ENCODE assay signal across 20 mouse cellular contexts in the genomic region with DNA sequence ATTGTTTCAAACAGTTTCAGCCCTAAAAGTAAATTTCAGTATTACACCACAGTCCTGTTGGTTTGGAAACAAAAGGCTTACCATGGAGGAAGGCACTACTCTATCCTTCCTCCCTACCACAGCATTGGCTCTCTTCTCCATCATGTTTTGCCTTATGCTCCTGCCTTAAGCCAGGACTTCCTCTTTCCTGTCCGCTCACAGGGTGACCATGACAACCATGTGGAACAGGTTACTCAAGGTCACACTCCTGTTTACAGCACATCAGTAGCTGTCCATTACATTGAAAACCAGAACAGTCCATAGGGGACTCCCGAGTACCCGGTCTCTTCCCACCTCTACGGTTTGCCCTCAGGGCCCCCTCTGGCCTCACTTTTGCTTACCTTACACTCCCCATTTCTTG.
DNase-seq lines count a peak whose midpoint lies in the region; ATAC-seq lines count a peak whose summit lies in the region.
"Had no signal": no experiment of that assay in that cellular context is flagged by ENCODE, and none has a peak within 500 bp of the region (broad histone marks: within the 10 kb centered on the region; RNA-seq: fewer than 3 reads in every experiment).

No protein-coding gene starts in this region.

- H3K27ac ChIP-seq in heart, embryonic 11.5 days (ENCODE audit: low read depth, low read length) = no peak overlapping the region
- H3K27ac ChIP-seq in forebrain, embryonic 11.5 days (ENCODE audit: low read depth, low read length) = no peak overlapping the region
- no peak overlapping the region for H3K27ac ChIP-seq in midbrain, embryonic 15.5 days
- H3K27ac ChIP-seq: embryonic facial prominence, embryonic 15.5 days; forebrain, embryonic 12.5 days; hindbrain, embryonic 13.5 days; hindbrain, postnatal 0 days had no signal

- H3K9ac ChIP-seq in heart, embryonic 11.5 days (ENCODE audit: low read depth, low read length) = no peak overlapping the region
- H3K9ac ChIP-seq in forebrain, embryonic 11.5 days (ENCODE audit: low read length) = no peak overlapping the region
- H3K9ac ChIP-seq in midbrain, embryonic 15.5 days = no peak overlapping the region
- H3K9ac ChIP-seq: embryonic facial prominence, embryonic 15.5 days; forebrain, embryonic 12.5 days; hindbrain, embryonic 13.5 days had no signal

- H3K4me2 ChIP-seq in heart, embryonic 11.5 days = no peak overlapping the region
- H3K4me2 ChIP-seq in forebrain, embryonic 11.5 days (ENCODE audit: low read depth, low read length, severe bottlenecking) = no peak overlapping the region
- H3K4me2 ChIP-seq in midbrain, embryonic 15.5 days = no peak overlapping the region
- H3K4me2 ChIP-seq: embryonic facial prominence, embryonic 15.5 days; forebrain, embryonic 12.5 days; hindbrain, embryonic 13.5 days had no signal

- ATAC-seq in heart, embryonic 11.5 days (replicated peaks; ENCODE audit: insufficient number of reproducible peaks, low FRiP score, low TSS enrichment) = no peak
- ATAC-seq in hematopoietic stem cell, adult 5-6 weeks (replicated peaks in 1 of 2; ENCODE audit: insufficient read depth in 1 of 2, low FRiP score in 2 of 2, low TSS enrichment in 1 of 2, low read depth in 1 of 2, poor library complexity in 2 of 2, severe bottlenecking in 2 of 2) = peak; percentile 56; a peak in 2 of 4 replicates
- peak; percentile 55; the same call in 1 of the 2 replicates for ATAC-seq in monocyte, adult 5-6 weeks (replicated peaks; ENCODE audit: insufficient number of reproducible peaks, low FRiP score, low TSS enrichment, poor library complexity, severe bottlenecking)
- ATAC-seq in activated CD4-positive, CD25-positive, alpha-beta regulatory T cell, adult 4 months = no peak
- ATAC-seq in forebrain, embryonic 11.5 days (replicated peaks; ENCODE audit: low FRiP score) = no peak
- ATAC-seq in midbrain, embryonic 15.5 days (replicated peaks) = no peak
- ATAC-seq: forebrain, embryonic 16.5 days; hindbrain, postnatal 0 days had no signal

- no peak overlapping the region for H3K4me3 ChIP-seq in heart, embryonic 11.5 days (ENCODE audit: low read depth, low read length)
- H3K4me3 ChIP-seq in forebrain, embryonic 11.5 days (ENCODE audit: low read depth, low read length) = no peak overlapping the region
- H3K4me3 ChIP-seq in midbrain, embryonic 15.5 days = no peak overlapping the region
- H3K4me3 ChIP-seq: embryonic facial prominence, embryonic 15.5 days; forebrain, embryonic 12.5 days; hindbrain, embryonic 13.5 days had no signal

- no peaks in the 10 kb centered on the region for H3K27me3 ChIP-seq in heart, embryonic 11.5 days (ENCODE audit: control insufficient read depth, insufficient read depth, low read length)
- H3K27me3 ChIP-seq in forebrain, embryonic 11.5 days (ENCODE audit: control insufficient read depth, insufficient read depth, low read length) = no peaks in the 10 kb centered on the region
- no peaks in the 10 kb centered on the region for H3K27me3 ChIP-seq in midbrain, embryonic 15.5 days (replicated peaks)
- H3K27me3 ChIP-seq: embryonic facial prominence, embryonic 15.5 days; forebrain, embryonic 12.5 days; hindbrain, embryonic 13.5 days had no signal

- H3K36me3 ChIP-seq in heart, embryonic 11.5 days (ENCODE audit: control insufficient read depth, insufficient read depth, low read length) = peaks cover 5% of the 10 kb centered on the region; the same call in 1 of the 2 replicates
- no peaks in the 10 kb centered on the region for H3K36me3 ChIP-seq in forebrain, embryonic 11.5 days (ENCODE audit: control insufficient read depth, insufficient read depth, low read length)
- peaks cover 15% of the 10 kb centered on the region; the same call in 1 of the 2 replicates for H3K36me3 ChIP-seq in midbrain, embryonic 15.5 days (replicated peaks)
- H3K36me3 ChIP-seq: forebrain, embryonic 12.5 days had no signal

- peak; percentile 87 for DNase-seq in heart, adult 11 months
- peak; percentile 26 for DNase-seq in MEL-GATA-1-ER (ENCODE audit: extremely low read depth, low read depth)
- no peak for DNase-seq in forebrain, embryonic 11.5 days (ENCODE audit: low spot score)
- DNase-seq: adrenal gland, postnatal 10 days; cerebellum, adult 11 months; cerebellum, adult 9-10 months; cerebellum, postnatal 25 days; gastrocnemius, postnatal 14 days; heart, postnatal 10 days; heart, postnatal 4 days had no signal

- H3K4me1 ChIP-seq in heart, embryonic 11.5 days (ENCODE audit: control insufficient read depth, insufficient read depth, low read length) = no peaks in the 10 kb centered on the region
- H3K4me1 ChIP-seq in forebrain, embryonic 11.5 days (replicated peaks; ENCODE audit: control insufficient read depth, insufficient read depth, low read length) = no peaks in the 10 kb centered on the region
- no peaks in the 10 kb centered on the region for H3K4me1 ChIP-seq in midbrain, embryonic 15.5 days
- H3K4me1 ChIP-seq: embryonic facial prominence, embryonic 15.5 days; forebrain, embryonic 12.5 days; hindbrain, embryonic 13.5 days had no signal

- 65% methylated on average over 4 of the region's 4 CpGs for WGBS in heart, embryonic 11.5 days (ENCODE audit: insufficient replicate concordance)
- 83% methylated on average over 4 of the region's 4 CpGs for WGBS in forebrain, embryonic 11.5 days
- 81% methylated on average over 4 of the region's 4 CpGs for WGBS in midbrain, embryonic 15.5 days

- H3K9me3 ChIP-seq in heart, embryonic 11.5 days (replicated peaks; ENCODE audit: control insufficient read depth, low read length) = no peaks in the 10 kb centered on the region
- H3K9me3 ChIP-seq in forebrain, embryonic 11.5 days (ENCODE audit: control insufficient read depth, low read length) = no peaks in the 10 kb centered on the region
- no peaks in the 10 kb centered on the region for H3K9me3 ChIP-seq in midbrain, embryonic 15.5 days
- H3K9me3 ChIP-seq: embryonic facial prominence, embryonic 15.5 days; forebrain, embryonic 12.5 days; hindbrain, embryonic 13.5 days had no signal

Comparison
In these comparisons a context has a peak if more than half of its experiments do, and no peak if none do; other contexts are left out.
1. ATAC-seq: peak in hematopoietic stem cell, adult 5-6 weeks (2 of 2) and monocyte, adult 5-6 weeks (single experiment); none in heart, embryonic 11.5 days (single experiment), activated CD4-positive, CD25-positive, alpha-beta regulatory T cell, adult 4 months (single experiment), forebrain, embryonic 11.5 days (single experiment) and midbrain, embryonic 15.5 days (single experiment).